Mouse (Mus musculus): ENCODE data around the gene Tiam1. TPM values are rescaled to one million over a fixed set of nuclear protein-coding genes. Genes with fewer than 3 reads are reported as not detected.

Tiam1 gene
- 12.0 and 13.4 TPM in 2 replicates for polyA plus RNA-seq (2015; fragmentation: Nextera tagmentation; extraction: Ambion mirVana)

GRCm38 (mm10) chr16:90143760-90144516 lies at the start of gene Tiam1:
Gene Tiam1 (minus strand): TSS chr16:90143769.

Other genes with a start within 250 kb of the Tiam1 start
- gene Sod1, start 77.0 kb upstream of the Tiam1 start, polyA plus RNA-seq (2015; fragmentation: Nextera tagmentation; extraction: Ambion mirVana) = 1,766 and 1,907 TPM in 2 replicates
- gene Scaf4, start 140.7 kb upstream of the Tiam1 start, polyA plus RNA-seq (2015; fragmentation: Nextera tagmentation; extraction: Ambion mirVana) = 13.8 and 14.2 TPM in 2 replicates
- gene Hunk, start 242.2 kb upstream of the Tiam1 start, polyA plus RNA-seq (2015; fragmentation: Nextera tagmentation; extraction: Ambion mirVana) = 0.79 and 1.4 TPM in 2 replicates

Data from spleen, postnatal 0 days (tissue).